Mouse (Mus musculus) lung, adult 18-20 months (tissue): ENCODE measurements around the gene Tomm70a.

Experiments
- DNase-seq, 2 experiments: peaks; one replicate each; pipeline ENCODE4 v3.0.0; 2022; ENCODE audit warnings: mixed read lengths in 2 of 2

Tomm70a gene

GRCm38 (mm10) chr16:57120913-57121815, at the start of gene Tomm70a:
Tomm70a (plus strand) TSS chr16:57121703.
- peak; percentile 93 to 94 for DNase-seq

- DNase-seq, result no peak
These were observed 45.5 kb upstream of the Tomm70a start for GRCm38 (mm10) chr16:57075986-57076385.

- no peak for DNase-seq
These were observed 41.9 kb upstream of the Tomm70a start for GRCm38 (mm10) chr16:57079577-57079976.

- DNase-seq, result peak; percentile 27 to 33
These were observed 29.0 kb upstream of the Tomm70a start for GRCm38 (mm10) chr16:57092460-57092859.

GRCm38 (mm10) chr16:57092911-57093605, 28.4 kb upstream of the Tomm70a start:
- no peak for DNase-seq

DNA sequence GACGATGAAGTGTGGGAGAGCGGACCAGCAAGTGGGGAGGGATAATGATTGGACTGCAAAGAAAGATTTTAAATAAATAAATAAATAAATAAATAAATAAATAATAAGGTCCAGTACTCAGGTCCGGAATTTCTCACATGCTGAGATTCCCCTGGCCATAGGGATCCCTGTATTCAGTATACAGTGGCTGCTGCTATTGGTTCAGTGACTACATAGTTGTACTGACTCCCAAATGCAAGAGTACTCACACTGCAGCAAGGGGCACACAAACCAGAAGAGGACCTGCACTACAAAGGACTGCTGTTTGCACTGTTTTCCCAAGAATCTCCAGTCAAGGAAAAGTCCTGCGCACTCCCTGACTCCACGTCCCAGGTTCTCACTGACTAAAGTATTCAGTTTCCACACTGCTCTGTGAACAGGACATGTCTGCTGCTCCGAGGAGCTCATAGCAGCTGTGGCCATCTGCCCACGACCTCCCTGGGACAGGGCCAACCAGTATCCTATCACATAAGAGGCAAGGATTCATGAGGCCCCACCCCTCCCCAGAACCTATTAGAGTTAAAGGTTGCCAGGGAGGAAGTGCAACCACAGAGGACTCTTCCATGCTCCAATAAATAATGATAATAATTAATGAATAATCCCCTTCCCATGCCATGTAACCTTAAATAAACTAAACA, 22.9 kb upstream of the Tomm70a start:
- no peak for DNase-seq

- DNase-seq, result no peak
These were observed 21.8 kb upstream of the Tomm70a start for GRCm38 (mm10) chr16:57099572-57100237.

DNA sequence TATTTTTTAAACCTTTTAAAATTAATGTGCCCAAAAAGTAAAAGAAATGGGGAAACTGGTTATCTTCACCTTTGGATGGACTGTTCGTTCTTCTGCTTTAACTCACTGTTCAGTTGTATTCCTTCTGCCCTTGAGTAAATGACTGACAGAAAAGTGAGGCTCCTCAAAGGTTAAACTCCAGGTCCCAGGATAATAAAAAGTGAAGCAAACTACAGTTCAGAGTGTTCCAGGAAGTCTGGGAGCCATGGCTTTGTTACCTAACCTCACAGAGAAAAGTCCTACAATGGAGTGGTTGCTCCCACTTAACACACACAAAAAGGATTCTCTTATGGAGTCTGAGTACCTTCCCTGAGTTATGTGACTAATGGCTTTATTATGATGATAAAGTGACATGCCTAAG, 20.3 kb upstream of the Tomm70a start:
- no peak for DNase-seq

- DNase-seq, result no peak
These were observed 15.1 kb upstream of the Tomm70a start for GRCm38 (mm10) chr16:57106185-57106960.

- DNase-seq, result no peak
These were observed 5.4 kb upstream of the Tomm70a start for GRCm38 (mm10) chr16:57116066-57116465.

DNA sequence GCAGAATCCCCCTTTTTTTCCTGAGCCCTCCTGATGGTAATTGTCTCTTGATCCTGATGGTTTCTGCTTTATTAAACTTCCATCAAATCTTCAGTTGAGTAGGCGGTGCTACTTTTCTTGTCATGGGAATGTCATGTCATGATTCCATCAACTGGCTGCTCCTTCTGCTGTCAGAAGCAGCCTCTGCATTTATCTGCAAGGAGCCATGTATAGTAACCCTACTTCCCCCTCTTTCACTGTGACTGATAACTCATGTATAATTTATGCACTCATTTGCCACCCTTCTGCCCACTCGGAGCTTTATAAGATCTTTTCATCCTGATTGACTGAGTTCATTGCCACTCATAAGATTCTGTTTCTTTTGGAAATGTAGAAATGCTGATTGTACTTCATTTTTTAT, 3.9 kb upstream of the Tomm70a start:
- DNase-seq, result no peak

DNA sequence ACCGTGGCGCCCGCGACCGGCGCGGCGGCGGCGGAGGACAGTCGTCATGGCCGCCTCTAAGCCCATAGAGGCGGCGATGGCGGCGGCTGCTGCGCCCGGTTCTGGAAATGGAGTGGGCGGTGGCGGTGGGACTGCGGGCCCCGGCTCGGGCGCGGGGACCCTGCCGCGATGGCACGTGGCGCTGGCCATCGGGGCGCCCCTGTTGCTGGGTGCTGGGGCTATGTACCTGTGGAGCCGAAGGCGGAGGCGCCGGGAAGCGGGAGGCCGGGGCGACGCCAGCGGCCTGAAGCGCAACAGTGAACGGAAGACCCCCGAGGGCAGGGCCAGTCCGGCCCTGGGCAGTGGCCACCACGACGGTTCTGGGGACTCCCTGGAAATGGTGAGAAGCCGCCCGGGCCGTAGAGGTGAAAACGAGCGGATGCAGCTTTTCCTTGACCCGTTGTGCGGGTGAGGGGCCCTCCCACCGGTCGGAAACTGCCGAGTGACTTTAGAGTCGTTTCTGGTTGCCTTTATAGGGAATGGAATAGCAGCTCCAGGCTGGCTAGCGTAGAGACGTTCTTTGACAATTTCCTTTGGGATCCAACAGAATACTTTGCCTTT, 413 bp downstream of the Tomm70a start:
- no peak for DNase-seq

DNA sequence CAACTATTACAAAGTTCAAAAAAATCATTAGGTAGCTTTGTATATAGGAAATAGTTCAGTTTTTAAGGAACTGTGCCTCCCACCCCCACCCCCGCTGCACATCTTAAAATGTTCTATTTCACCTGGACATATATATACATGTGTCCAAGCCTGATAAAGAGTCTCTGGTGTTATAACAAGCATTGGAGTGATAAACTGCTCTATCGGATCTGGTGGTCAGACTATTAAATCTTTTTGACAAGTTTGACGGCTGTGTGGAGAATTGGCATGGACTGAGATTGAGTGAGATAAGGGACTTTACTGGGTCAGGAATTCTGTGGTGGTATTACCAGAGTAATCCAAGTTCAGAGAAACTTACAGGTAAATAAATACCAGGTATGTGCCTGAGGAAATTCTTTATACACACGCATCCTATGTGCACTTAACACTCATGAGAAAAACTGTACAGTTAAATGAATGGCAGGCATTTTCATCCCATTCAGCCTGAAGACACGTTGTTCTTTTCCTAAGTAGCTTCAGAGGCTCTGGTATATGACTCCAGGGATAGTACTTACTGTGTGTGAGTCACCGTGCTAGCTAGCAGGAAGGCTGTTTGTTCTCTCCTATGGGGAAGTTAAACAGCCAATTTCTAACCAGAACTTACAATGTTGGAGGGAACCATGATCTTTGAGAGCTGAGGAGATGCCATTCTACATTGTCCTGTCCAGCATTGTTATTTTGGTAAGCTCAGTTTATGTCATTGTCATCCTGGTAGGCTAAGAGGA, 1.4 kb downstream of the Tomm70a start:
- DNase-seq, result no peak

GRCm38 (mm10) chr16:57126268-57126667, 4.8 kb downstream of the Tomm70a start:
- DNase-seq, result no peak

- no peak for DNase-seq
These were observed 6.3 kb downstream of the Tomm70a start for GRCm38 (mm10) chr16:57127825-57128224.

DNA sequence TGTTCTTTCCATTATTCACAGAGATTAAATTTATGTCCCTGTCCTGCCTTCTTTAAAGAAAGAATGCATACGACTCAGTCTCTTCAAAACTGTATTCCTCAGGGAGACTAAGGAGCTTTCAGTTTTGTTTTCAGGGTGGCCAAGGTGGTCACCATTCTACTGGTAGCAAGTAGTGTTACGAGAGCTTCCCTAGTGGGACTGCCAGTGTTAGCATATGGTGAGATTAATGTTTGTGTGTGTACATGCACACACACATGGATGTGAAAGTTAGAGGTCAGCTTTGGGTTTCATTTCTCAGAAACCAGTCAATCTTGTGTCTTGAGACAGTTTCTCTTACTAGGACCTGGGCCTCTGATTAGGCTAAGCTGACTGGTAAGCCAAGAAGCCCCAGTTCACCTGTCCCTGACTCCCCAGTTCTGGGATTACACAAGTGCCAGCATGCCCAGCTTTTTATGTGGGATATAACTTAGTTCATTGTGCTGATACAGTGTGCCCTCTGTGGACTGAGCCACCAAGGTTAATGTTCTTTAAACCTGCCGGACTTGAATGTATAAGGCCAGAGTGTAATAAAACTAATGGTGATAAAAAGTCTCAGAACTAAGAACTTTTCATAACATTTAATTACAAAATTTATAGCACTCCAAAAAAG, 9.4 kb downstream of the Tomm70a start:
- DNase-seq, result no peak

DNA sequence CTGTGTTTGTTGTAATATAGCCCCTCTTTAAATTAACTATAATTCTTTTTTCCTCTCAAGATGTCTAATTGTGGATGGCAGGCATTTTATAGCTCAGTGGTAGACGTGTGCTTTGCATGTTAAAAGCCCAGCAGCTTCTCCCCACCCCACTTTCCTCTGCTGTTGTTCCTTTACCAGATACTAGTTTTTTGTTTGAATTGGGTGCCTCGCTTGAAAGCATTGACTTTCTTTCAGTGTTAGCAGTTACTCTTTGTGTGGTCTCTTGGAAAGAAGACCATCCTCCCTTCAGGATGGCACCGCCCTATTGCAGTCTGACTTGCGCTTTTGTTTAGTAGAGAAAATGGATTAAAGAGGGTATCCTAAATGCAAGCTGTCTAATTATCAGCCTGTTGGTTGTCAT, 10.0 kb downstream of the Tomm70a start:
- DNase-seq, result no peak

GRCm38 (mm10) chr16:57132326-57132725, 10.8 kb downstream of the Tomm70a start:
- no peak for DNase-seq

DNA sequence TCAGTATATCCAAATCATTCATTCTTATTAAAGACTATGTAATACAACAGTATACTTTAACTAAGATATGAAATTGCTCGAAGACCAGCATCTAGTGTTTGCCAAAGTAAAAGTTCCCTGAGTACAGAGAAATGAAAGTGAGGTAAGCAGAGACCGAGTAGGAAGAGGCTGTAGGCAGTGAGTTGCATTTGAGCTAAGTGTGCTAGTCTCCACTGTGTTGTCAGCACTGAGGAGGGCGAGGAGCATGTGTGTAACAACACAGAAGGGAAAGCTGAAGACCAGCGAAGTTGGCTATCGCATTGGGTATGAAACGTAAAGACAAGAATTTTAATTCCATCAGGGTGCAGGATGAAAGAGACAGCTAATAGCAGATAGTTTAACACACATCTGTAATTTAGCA, 12.1 kb downstream of the Tomm70a start:
- DNase-seq, result no peak

DNA sequence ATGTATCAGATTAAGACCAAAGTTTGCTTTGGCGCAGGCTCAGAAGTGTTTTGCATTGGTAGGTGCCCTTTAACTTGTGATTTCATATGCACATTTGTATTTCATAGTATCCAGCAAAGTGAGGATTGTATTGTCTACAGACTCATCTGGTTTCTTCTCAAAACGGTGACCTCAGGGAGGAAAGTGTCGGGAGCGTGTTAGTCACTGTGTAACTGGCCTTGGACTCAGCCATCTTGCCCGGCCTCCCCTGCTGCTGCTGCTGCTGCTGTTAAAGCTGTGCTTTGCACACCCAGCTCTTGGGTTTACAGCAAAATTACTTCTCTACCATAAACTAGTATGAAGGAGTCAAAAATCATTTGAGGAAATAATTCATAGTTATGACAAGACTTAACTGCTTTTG, 23.2 kb downstream of the Tomm70a start:
- DNase-seq, result no peak
